Mouse (Mus musculus) bone marrow, adult 2 months (tissue): ENCODE results near the gene Cep295.

Experiments used
- CTCF ChIP-seq: fragments of 200-500 bp; IDR thresholded peaks from 2 replicates; pipeline ENCODE4 v1.5.1; 2011; ENCODE audit warnings: low read length, control low read depth; ENCODE audit not compliant: control insufficient read depth, insufficient read depth
- POLR2A ChIP-seq: fragments of 200-500 bp; IDR thresholded peaks from 2 replicates; pipeline ENCODE4 v1.6.1; 2011; ENCODE audit warnings: low read depth, mild to moderate bottlenecking, control low read depth, low read length, borderline replicate concordance; ENCODE audit not compliant: control insufficient read depth

- TF ChIP-seq CTCF = no peak
- TF ChIP-seq POLR2A = no peak
Observed at GRCm38 (mm10) chr9:15308254-15308653, 49.3 kb downstream of the Cep295 start.
